Mouse (Mus musculus) spleen, adult 12 weeks (tissue): Measurements from ENCODE around the gene Gm13271.
"Not testable (repeated sequence)": the region's sequence is repeated elsewhere in the genome, so short reads cannot be mapped to it uniquely, and the experiment has no call there.

Experiments used
- DNase-seq: peaks from one replicate; pipeline ENCODE4 v3.0.0; 2022; ENCODE audit warnings: low spot score

Gene Gm13271

DNA sequence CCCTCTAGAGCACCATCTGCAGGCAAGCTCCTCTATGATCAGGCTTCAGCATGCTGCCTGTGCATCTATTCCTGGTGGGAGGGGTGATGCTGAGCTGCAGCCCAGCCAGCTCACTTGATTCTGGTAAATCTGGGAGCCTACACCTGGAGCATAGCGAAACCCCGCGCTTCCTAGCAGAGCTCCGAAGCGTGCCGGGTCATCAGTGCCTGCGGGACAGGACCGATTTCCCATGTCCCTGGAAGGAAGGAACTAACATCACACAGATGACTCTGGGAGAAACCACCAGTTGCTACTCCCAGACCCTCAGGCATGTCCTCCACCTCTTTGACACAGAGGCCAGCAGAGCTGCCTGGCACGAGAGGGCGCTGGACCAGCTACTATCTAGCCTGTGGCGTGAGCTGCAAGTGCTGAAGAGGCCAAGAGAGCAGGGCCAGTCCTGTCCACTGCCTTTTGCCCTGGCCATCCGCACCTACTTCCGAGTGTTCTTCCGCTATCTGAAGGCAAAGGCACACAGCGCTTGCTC lies at the start of gene Gm13271:
TSS of gene Gm13271 (plus strand) at position 51 of the 523 bp plus-strand sequence.
- DNase-seq: not testable (repeated sequence)

DNA sequence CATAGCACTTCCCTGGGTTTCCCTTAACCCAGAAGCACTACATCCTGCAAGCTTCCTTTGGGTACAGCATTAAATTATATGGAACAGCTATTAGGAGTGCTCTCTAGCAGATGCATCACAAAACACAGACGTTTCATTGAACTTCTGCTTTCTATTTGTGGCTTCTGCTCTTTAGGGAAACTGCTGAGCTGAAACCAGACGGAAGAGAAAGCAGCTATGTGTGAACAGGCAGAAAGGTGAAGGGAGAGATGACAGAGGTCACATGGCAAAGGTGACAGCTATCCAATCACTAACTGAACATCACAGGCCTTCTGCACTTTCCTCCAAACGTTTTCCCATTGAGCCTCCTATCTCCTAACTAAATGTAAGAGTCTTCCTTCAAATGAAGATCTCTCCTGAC lies 48.7 kb upstream of the Gm13271 start:
- DNase-seq: no peak

DNA sequence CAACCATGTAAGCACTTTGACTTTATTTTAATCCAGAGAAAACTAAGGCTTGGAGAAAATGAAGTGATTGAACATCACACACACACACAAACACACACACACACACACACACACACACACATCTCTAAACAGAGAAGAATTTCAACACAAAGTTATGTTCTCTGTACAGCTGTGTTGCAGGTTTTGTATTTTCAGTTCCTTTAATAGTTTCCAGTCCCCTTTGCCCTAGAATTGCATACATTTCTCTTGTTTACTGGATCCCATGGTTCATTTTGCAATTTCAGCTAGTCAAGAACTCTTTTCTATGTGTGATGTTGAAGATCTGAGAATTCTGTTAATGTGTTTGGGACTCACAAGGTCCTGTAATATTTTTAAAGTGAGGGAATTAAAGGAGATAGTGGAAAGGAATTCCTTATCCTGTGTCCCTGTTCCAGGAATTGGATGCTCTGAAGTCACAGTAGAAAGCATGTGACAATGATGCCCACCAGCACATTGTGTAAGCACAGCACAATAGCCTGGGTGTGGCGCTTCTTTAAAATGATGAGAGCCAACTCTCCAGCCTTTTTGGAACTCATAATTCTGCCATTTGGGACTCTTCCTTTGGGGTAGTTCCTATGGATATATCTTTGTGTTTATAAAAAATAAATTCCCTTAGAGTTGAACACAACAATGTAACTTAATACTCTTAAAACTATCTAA lies 47.4 kb upstream of the Gm13271 start:
- no peak for DNase-seq

DNA sequence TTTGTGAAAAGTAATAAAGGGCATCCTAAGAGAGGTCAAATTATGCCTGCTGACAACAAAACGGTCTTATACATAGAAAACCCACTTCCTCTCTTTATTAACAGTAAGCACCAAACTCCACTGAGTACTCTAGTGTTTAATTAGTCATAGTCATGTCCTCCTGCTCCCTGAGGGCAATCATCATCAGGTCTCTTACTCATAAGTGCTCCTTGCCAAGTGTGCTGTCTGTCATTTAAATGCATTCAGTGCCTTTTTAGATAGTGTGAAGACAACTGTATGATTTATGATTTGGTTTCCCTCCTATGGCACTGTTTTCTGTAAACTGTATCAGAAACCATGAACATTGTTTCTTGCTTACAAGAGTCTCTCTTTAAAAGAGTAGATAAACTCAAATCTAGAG lies 40.4 kb upstream of the Gm13271 start:
- no peak for DNase-seq

DNA sequence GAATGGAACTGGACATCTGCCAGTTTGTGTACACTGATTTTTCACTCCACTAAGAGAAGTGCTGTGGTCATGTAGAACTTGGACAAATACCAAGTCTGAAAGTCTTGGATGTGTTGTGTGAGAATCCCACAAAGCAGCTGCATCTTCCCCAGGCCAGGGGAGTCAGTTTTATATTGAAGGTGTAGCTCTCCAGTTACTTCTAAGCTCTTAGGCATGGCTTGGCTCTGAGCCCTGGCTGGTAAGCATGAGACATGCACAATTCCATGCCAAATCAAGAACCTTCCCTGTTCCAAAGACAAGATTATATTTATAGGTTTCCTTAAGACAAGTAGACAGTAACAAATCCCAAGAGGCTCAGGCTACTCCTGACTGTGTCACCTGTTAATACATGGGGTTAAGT lies 39.6 kb upstream of the Gm13271 start:
- DNase-seq: no peak

DNA sequence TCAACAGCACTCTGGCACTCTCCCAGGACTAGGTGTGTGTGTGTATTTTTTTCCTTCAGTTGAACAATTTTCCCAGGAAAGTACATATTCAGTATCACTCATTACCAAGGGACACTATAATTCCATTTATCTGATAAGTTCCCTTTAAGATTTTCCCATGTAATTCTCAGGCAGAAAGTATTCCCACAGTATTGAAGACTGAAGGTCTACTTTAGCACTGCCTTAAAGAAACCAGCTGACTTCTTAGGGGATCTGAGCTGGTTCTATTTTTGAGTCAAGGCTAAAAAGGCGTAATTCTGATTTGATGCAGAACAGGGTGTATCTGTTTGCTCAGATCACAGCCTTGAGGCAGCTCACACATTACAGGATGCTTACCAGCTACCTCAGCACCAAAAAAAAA lies 36.0 kb upstream of the Gm13271 start:
- DNase-seq: no peak

DNA sequence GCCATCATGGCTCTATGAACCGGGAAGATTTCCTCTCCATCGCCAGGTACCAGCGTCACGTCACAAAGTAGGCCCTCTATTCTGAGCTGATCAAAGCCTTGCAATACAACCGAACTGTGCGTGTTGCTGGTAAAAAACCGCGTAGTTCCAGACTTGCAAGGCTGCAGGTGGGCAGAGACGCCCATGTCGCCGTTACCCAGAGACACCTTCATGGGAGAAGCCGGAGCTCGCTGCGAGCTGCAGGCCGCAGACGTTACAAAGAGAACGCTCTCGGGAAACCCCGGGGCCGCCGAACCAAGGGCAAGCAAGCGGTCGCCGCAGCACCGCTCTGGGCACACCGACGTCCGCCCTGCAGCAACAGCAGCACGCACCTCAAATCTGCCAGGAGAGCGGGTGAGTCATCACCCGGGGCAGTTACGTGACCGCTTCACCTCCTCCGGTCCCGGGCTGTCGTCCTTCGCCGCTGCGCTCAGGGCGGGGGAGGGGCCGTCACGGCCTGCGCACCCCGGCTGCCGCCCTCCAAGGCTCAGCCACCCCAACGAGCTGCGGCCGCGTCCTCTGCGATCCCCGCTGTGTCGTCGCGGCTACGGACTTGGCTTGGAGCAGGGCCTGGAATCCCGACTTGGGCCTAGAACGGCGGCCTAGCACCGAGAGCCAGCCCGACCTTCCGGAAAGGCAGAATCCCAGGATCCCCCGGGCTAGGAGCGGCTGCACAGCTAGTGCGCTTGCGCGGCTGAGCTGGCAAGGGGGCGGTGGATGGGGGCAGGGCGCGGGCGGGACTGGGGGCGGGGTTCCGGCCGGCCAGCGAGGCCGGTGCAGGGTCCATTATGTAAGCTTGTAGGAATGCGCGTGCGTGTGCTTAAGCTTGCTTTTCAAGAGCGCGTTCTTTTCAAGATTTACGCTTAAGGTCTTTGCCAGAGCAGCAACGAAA lies 32.6 kb upstream of the Gm13271 start, which contains the start of the genes Gm26566 and Klhl9:
TSS of gene Gm26566 (plus strand) at position 15 of the 931 bp plus-strand sequence.
TSS of gene Klhl9 (minus strand) at position 675 of the 931 bp plus-strand sequence.
- DNase-seq: peak; percentile 84

DNA sequence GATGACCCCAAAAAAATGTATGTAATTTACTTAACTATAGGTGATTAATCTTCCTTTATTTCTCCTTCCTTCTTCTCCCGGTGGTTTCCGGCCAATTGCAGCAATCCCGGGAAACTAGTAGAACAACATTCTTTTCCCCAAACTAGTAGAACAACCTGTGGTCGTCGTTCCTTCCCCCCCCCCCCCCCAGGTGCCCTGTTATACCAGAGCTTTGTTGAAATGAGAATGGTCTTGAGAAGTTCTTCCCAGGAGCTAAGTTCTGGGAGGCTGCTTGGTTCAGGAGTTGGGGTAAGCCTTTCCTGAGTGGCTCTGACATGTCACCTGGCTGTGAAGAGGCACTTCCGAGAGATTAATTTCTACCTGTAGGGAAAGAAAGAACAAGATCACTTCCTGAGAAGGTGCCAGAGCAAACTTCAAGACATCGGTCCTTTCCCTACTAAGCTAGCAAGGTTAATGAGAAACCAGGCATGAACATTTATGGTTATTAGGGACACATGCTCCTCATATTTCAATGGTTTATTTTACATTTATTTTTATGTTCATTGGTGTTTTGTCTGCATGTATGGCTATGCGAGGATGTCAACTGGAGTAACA lies 31.1 kb upstream of the Gm13271 start:
- DNase-seq: no peak

DNA sequence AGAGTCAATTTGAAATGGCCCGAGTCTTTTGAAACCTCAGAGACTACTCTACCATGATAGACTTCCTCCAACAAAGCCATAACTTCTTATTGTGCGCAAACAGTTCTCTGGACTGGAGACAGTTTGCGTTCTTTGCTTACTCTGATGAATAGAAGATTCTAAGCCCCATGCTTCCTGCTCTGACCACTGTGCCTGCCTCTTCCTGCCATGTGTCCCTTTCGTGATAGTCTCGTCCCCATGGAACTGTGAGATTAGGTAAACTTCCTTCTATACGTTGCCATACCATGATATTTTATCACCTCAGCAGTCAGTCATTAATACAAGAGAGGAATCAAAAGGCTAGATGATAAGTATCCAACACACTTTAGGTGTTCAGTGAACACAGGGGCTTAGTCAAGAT lies 27.9 kb upstream of the Gm13271 start:
- DNase-seq: no peak

DNA sequence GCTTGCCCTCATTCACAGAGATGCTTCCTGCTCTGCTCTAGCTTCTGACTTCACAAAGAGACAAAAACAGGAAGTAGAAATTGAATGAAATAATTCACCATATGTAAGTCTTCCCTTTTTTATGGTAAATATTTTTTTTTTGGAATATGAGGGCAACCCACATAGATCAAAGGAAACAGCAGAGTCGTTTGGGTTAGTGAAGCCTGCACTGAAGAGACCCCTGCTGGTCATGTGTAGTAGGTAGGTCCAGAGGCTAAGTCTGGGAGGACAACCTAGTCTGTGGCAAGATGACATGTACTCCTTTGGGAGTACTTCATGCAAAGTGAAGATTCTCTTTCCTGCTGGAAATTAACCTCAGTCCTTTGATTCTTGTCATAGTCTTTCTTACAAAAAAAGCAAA lies 27.3 kb upstream of the Gm13271 start:
- no peak for DNase-seq

DNA sequence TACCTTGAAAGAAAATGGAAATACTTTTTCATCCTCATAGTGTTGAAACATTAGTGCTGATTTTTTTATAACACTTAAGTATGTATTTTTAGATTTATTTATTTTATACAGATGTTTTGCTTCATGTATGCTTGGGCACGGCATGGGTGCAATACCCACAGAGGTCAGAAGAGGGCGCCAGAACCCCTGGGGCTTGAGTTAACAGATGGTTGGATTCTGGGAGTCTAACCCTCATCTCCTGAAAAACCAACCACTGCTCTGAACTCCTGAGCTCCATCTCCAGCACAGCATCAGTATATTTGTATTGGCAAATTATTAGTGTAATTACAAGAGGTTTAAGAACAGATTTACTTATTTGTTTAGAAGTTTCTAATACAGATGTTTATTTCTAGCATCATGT lies 16.2 kb upstream of the Gm13271 start:
- peak; percentile 63 for DNase-seq

DNA sequence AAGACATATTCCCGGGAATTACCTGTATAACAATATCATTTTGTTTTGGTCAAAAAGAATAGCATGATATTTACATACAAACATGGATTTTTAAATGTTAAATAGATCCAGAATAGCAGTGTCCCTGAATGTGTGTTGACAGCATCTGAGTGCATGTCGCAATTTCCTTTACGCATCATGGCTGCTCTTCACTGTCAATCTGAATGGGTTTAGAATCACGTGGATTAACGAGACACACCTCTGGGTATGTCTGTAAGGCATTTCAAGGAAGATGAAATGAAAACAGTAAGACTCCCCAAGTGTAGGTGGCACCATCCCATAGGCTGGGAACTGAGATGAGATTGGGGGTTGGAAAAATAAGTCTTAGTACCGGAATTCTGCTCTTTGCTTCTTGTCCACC lies 15.6 kb upstream of the Gm13271 start:
- DNase-seq: no peak

DNA sequence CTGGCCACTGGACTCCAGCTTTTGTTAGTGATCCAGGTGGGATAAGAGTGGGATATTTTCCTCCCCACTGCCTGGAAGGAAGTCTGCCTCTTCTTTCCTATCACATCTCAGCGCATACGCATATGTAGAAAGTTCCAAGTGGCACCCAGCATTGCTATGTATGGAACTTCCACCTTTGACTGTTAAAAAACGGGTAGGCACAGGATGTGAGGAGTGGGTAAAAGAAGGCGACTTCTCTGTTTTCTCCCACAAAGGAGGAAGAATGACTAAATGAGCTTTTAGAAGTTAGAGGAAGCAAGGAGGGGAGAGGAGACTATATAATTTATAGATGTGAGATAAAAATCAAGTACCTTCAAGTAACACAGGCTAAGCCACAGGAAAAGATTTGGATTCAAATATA lies 13.2 kb upstream of the Gm13271 start:
- no peak for DNase-seq

DNA sequence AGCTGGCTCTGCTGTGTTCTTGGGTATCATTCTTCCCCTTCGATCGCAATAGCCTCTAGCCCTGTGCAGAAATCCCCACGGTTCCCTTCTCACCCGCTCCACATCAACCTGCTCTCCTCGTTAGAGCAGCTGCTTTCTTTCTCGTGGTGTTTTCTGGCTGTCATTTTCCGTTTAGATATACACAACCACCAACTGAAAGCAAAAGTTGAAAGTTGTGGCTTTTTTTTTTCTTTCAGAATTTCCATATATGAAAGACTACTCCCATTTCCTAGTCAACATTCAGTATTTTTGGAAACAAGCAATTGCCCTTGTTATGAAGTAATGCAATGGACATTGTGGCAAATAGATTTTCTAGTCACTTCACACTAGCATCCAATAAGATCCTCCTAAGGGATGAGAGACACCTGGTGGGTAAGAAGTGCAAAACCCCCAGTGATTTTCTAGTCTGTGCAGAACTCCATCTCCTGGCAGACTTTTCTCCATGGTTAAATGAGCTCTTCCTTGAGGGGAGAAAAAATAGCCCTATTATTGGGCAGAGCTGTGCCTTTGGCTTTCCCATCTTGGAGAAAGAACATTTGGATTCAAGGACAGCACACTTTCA lies 11.8 kb upstream of the Gm13271 start:
- no peak for DNase-seq

DNA sequence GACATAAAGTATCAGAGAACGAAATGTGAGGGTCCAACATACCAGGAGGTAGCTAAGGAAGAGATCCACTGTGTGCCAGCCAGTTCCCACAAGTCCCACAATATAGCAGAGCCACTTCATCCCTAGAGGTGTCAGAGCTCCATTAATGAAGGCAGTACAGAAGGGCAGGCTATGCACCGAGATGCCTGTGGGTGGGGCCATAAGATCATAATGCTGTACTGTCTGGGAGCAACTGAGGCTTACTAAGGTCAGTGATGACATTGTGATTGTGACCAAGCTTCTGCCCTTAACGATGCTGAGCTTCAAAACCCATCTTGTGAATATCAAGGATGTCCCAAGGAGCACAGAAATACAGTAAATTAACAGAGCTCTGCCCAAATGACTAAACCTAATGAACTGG lies 10.5 kb upstream of the Gm13271 start:
- no peak for DNase-seq

DNA sequence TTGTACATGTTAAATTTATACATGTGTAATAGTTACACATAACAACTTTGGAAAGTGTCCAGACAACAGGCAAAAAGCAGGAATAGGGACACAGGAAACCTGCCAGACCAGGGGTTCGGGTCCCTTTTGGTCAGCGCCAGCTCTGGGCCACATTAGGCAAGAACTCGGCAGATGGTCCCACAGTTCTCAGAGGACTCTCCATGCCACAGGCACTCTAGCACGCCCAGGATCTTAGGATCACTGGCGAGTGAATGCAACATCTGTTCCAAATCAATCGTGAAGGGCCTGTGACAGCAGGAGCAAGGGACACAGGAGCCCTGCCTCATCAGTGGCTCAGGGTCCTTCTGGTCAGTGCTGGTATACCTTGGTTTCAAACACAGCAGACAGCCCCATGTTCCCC lies 4.7 kb upstream of the Gm13271 start:
- DNase-seq: no peak

DNA sequence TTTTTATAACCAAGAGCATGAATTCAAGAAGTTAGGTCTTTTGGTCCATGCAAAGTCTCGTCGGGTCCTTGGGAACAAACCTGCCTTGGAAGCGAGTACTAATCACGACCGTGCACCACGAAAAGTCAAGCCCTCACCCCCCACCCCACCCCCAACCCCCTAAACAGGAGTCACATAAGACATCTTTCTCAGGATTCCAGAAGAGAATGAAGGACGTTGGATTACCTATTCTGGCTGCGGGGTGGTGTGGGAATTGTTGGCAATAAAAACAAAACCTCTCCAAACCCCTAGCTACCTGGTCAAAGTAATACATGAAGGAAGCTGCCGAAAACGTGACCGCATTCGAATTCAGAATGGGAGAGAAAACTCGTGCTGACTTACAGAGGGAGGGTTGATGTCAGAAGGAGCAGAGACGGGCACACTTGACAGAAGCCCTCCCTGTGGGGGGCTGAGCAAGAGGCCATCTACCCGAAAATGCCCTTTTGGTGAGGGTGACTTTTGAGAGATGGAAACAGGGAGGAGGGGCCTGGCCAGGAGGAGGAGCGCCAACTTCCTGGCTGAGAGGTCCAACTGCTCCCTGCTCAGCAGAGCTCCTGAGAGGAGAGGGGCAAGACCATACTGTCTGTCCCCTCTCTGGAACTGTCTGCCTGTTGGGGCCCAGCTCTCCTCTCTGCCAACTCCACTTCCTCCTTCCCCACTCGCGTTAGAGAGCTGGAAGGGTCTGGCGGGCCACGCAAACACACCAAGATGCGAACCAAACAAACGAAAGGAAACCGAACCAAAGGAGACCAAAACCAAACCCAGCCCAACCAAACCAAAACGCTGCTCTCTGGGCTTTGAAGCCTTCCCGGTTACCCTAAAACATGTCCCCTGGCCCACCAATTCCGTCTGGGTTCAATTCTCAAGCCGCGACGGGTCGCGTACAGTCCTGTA lies 2.2 kb downstream of the Gm13271 start:
- DNase-seq: not testable (repeated sequence)

DNA sequence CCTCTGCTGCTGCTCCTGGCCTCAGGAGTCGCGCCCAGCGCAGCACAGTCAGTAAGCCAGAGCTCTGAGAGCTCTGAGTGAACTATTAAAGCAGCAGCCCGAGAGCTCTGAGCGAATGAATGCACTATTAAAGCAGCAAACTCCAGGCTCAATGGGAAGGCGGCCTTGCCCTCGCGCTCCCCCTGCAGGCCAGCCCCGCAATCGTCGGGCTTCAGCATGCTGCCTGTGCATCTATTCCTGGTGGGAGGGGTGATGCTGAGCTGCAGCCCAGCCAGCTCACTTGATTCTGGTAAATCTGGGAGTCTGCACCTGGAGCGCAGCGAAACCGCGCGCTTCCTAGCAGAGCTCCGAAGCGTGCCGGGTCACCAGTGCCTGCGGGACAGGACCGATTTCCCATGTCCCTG lies 3.0 kb downstream of the Gm13271 start:
- not testable (repeated sequence) for DNase-seq

DNA sequence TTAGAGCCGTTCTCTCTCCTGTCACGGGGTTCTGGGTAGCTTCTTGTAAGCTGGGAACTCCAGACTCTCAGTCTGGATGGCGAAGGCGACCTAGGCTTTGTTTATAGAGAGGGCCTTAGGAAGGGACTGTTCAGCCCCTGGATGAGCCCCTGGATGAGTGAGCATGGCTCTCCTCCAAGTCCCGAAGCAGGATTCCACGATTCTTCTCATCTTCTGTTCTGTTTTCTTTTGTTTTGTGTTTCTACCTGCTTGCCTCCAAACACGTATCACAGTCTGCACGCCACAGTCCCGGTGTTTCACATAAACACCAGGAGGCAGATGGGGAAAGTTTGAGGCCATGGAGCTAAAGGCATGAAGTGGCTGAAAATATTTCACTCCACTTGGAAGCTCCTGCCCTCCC lies 4.1 kb downstream of the Gm13271 start:
- not testable (repeated sequence) for DNase-seq

DNA sequence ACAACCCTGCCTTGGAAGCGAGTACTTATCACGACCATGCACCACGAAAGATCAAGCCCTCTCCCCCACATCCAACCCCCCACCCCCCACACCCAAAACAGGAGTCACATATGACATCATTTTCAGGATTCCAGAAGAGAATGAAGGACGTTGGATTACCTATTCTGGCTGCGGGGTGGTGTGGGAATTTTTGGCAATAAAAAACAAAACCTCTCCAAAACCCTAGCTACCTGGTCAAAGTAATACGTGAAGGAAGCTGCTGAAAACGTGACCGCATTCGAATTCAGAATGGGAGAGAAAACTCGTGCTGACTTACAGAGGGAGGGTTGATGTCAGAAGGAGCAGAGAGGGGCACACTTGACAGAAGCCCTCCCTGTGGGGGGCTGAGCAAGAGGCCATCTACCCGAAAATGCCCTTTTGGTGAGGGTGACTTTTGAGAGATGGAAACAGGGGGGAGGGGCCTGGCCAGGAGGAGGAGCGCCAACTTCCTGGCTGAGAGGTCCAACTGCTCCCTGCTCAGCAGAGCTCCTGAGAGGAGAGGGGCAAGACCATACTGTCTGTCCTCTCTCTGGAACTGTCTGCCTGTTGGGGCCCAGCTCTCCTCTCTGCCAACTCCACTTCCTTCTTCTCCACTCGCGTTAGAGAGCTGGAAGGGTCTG lies 5.1 kb downstream of the Gm13271 start, which contains the start of gene Gm13283:
TSS of gene Gm13283 (plus strand) at position 510 of the 659 bp plus-strand sequence.
- not testable (repeated sequence) for DNase-seq
